Mouse (Mus musculus) C2C12 (cell line): ENCODE measurements around the gene Spert. TPM values are rescaled to one million over a fixed set of nuclear protein-coding genes. Genes with fewer than 3 reads are reported as not detected.

Source experiments
- H3K27me3 ChIP-seq: one replicate; pipeline ENCODE4 v1.6.1; 2011; ENCODE audit not compliant: control insufficient read depth, insufficient read depth, insufficient read length
- H3K36me3 ChIP-seq: one replicate; pipeline ENCODE4 v1.6.1; 2011; ENCODE audit not compliant: control insufficient read depth, insufficient read depth
- H3K4me3 ChIP-seq: one replicate; pipeline ENCODE4 v1.5.1; 2011; ENCODE audit warnings: mild to moderate bottlenecking, control low read depth; ENCODE audit not compliant: poor library complexity, insufficient read depth, severe bottlenecking
- H3K79me2 ChIP-seq: one replicate; pipeline ENCODE4 v1.6.1; 2011; ENCODE audit not compliant: control insufficient read depth, insufficient read depth
- H3K79me3 ChIP-seq: one replicate; pipeline ENCODE4 v1.6.1; 2011; ENCODE audit warnings: low read depth, control low read depth
- H3ac ChIP-seq: one replicate; pipeline ENCODE3; 2011; ENCODE audit warnings: low read depth; ENCODE audit not compliant: control insufficient read depth, insufficient read length
- CEBPB ChIP-seq: IDR thresholded peaks from one replicate; pipeline ENCODE4 v1.6.1; 2011; ENCODE audit warnings: low read depth, mild to moderate bottlenecking, control low read depth, moderate library complexity
- CTCF ChIP-seq: IDR thresholded peaks from one replicate; pipeline ENCODE4 v1.5.1; 2011; ENCODE audit not compliant: control insufficient read depth, insufficient read depth, insufficient read length
- FOSL1 ChIP-seq: IDR thresholded peaks from one replicate; pipeline ENCODE4 v1.8.0; 2011; ENCODE audit warnings: mild to moderate bottlenecking, low read length; ENCODE audit not compliant: poor library complexity, insufficient read depth, severe bottlenecking
- MAX ChIP-seq: IDR thresholded peaks from one replicate; pipeline ENCODE4 v1.6.1; 2011; ENCODE audit warnings: mild to moderate bottlenecking, control low read depth
- MYOD1 ChIP-seq: IDR thresholded peaks from one replicate; pipeline ENCODE4 v1.6.1; 2011; ENCODE audit warnings: low read depth; ENCODE audit not compliant: control insufficient read depth, insufficient read length
- MYOG ChIP-seq: IDR thresholded peaks from one replicate; pipeline ENCODE4 v1.6.1; 2011; ENCODE audit not compliant: control insufficient read depth, insufficient read length; ENCODE audit errors: extremely low read depth
- USF1 ChIP-seq: IDR thresholded peaks from one replicate; pipeline ENCODE4 v1.6.1; 2011; ENCODE audit warnings: low read depth, mild to moderate bottlenecking, control low read depth, moderate library complexity
- polyA plus RNA-seq: library from polyadenylated mRNA; unstranded; fragments of >200 nt; fragmentation: generic; extraction: Trizol; gene quantifications from one replicate; pipeline ENCODE4 v1.2.1, GENCODE M21; 2012; ENCODE audit warnings: missing spikeins

Spert gene
- polyA plus RNA-seq, 1 experiment = not detected

GRCm38 (mm10) chr14:75540216-75540995 is 52.5 kb downstream of the Spert start:
- Histone ChIP-seq H3ac (no peak overlapping the region), H3K79me3 (no peaks in the 10 kb centered on the region), H3K4me3 (no peak overlapping the region), H3K36me3 (no peaks in the 10 kb centered on the region), H3K27me3 (peaks cover 32% of the 10 kb centered on the region), H3K79me2 (no peaks in the 10 kb centered on the region)
- no peak for TF ChIP-seq CTCF
- TF ChIP-seq USF1 = no peak
- TF ChIP-seq FOSL1 = no peak
- no peak for TF ChIP-seq CEBPB
- no peak for TF ChIP-seq MYOG
- TF ChIP-seq MYOD1 = no peak
- no peak for TF ChIP-seq MAX

- no peaks in the 10 kb centered on the region for H3K36me3 ChIP-seq
- TF ChIP-seq CEBPB (no peak), MAX (no peak), CTCF (no peak), USF1 (no peak), MYOG (no peak)
- H3K27me3 ChIP-seq = peaks cover 28% of the 10 kb centered on the region
- no peaks in the 10 kb centered on the region for H3K79me3 ChIP-seq
- no peaks in the 10 kb centered on the region for H3K79me2 ChIP-seq
- no peak overlapping the region for H3K4me3 ChIP-seq
- no peak overlapping the region for H3ac ChIP-seq
Observed at GRCm38 (mm10) chr14:75539205-75539604, 53.7 kb downstream of the Spert start.

Other genes starting within 250 kb of the Spert start
- gene Siah3, start 137.1 kb downstream of the Spert start, polyA plus RNA-seq = not detected
- not detected for gene Erich6b, start 49.1 kb upstream of the Spert start, polyA plus RNA-seq
- gene Cog3, start 161.4 kb upstream of the Spert start, polyA plus RNA-seq = 7.9 TPM
- gene Slc25a30, start 193.9 kb upstream of the Spert start, polyA plus RNA-seq = 15.9 TPM